Mouse (Mus musculus): ENCODE measurements around the gene St8sia6.

DNA sequence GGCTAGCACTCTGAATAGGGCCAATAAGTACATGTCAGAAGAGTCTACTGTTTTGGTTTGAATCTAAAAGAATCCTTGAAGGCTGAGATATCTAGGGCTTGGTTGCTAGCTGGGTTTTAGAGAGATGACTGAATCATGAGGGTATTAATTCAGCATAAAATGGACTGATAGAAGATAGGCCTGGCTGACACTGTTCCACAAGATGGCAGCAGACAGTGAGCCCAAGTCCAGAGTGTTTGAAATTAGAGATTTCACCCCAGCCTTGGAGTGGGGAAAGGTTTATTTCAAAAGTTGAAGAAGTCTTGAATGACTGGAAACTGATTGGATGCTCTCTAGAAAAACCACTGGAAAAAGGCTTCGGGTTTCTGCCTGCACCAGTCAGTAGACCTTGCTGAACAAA, 17.4 kb downstream of the St8sia6 start:
- TF ChIP-seq USF1 (IDR thresholded peaks at IDR 0.05; ENCODE audit: low read depth), result no peak
- TF ChIP-seq POLR2A (IDR thresholded peaks at IDR 0.05; ENCODE audit: insufficient read length, low read depth), result no peak
- no peak for TF ChIP-seq MAX (IDR thresholded peaks at IDR 0.05; ENCODE audit: low read depth)
- TF ChIP-seq CEBPB (IDR thresholded peaks at IDR 0.05; ENCODE audit: insufficient read depth, poor library complexity, severe bottlenecking), result no peak
- TF ChIP-seq TCF3 (IDR thresholded peaks at IDR 0.05; ENCODE audit: insufficient read length, low read depth), result no peak
- TF ChIP-seq TCF12 (IDR thresholded peaks at IDR 0.05; ENCODE audit: insufficient read depth, poor library complexity, severe bottlenecking), result no peak
- TF ChIP-seq POLR2AphosphoS2 (IDR thresholded peaks at IDR 0.05; ENCODE audit: insufficient read length, low read depth), result no peak
- TF ChIP-seq E2F4 (IDR thresholded peaks at IDR 0.05; ENCODE audit: insufficient read depth), result no peak
- no peak for TF ChIP-seq SRF (IDR thresholded peaks at IDR 0.05; ENCODE audit: control insufficient read depth, insufficient read length, low read depth)
- TF ChIP-seq MYOD1 (IDR thresholded peaks at IDR 0.05; ENCODE audit: control insufficient read depth in 1 of 3, insufficient read length in 2 of 3, low read depth in 2 of 3), result no peak
- no peak for TF ChIP-seq MYOG (IDR thresholded peaks at IDR 0.05; ENCODE audit: control insufficient read depth in 1 of 3, insufficient read depth in 1 of 3, insufficient read length in 2 of 3, low read depth in 2 of 3)
